Mouse (Mus musculus): ENCODE measurements around the gene Ulk4. TPM values are rescaled to one million over a fixed set of nuclear protein-coding genes. Genes with fewer than 3 reads are reported as not detected.
"Not testable (repeated sequence)": the region's sequence is repeated elsewhere in the genome, so short reads cannot be mapped to it uniquely, and the experiment has no call there.

Ulk4 gene
- polyA plus RNA-seq, 1 experiment from 2014 or later, result 159 TPM

GRCm38 (mm10) chr9:120918211-120918610, 358.8 kb downstream of the Ulk4 start:
- no peak overlapping the region for H3K4me2 ChIP-seq (replicated peaks)
- ATAC-seq, result no peak
- no peaks in the 10 kb centered on the region for H3K27me3 ChIP-seq
- H3K4me3 ChIP-seq (replicated peaks), result no peak overlapping the region
- no peak overlapping the region for H3K27ac ChIP-seq
- H3K4me1 ChIP-seq (replicated peaks), result no peaks in the 10 kb centered on the region
- H3K9me3 ChIP-seq, result peaks cover 3% of the 10 kb centered on the region; the same call in 1 of the 2 replicates
- no peaks in the 10 kb centered on the region for H3K36me3 ChIP-seq
- H3K9ac ChIP-seq (replicated peaks), result no peak overlapping the region
- 75% methylated on average over 5 of the region's 5 CpGs for WGBS

GRCm38 (mm10) chr9:120917619-120918018, 359.4 kb downstream of the Ulk4 start:
- not testable (repeated sequence) for H3K4me3 ChIP-seq (replicated peaks); H3K9ac ChIP-seq (replicated peaks); H3K36me3 ChIP-seq; H3K9me3 ChIP-seq; H3K27ac ChIP-seq; H3K4me1 ChIP-seq (replicated peaks); H3K4me2 ChIP-seq (replicated peaks); ATAC-seq; H3K27me3 ChIP-seq
- WGBS, result 94% methylated on average over 2 of the region's 2 CpGs

- Histone ChIP-seq H3K4me2 (replicated peaks) (no peak overlapping the region), H3K27me3 (no peaks in the 10 kb centered on the region), H3K36me3 (no peaks in the 10 kb centered on the region), H3K4me1 (replicated peaks) (no peaks in the 10 kb centered on the region), H3K9ac (replicated peaks) (no peak overlapping the region), H3K9me3 (peaks cover 3% of the 10 kb centered on the region; the same call in 1 of the 2 replicates), H3K4me3 (replicated peaks) (no peak overlapping the region), H3K27ac (no peak overlapping the region)
- WGBS, result 90% methylated on average over 14 of the region's 14 CpGs
- ATAC-seq, result no peak
Observed at GRCm38 (mm10) chr9:120914877-120915459, 362.0 kb downstream of the Ulk4 start.

- Histone ChIP-seq H3K4me2 (replicated peaks) (no peak overlapping the region), H3K27ac (no peak overlapping the region), H3K9ac (replicated peaks) (no peak overlapping the region), H3K36me3 (no peaks in the 10 kb centered on the region), H3K9me3 (peaks cover 3% of the 10 kb centered on the region; the same call in 1 of the 2 replicates), H3K4me3 (replicated peaks) (no peak overlapping the region), H3K27me3 (no peaks in the 10 kb centered on the region), H3K4me1 (replicated peaks) (no peaks in the 10 kb centered on the region)
- ATAC-seq, result no peak
- WGBS, result 92% methylated on average over 4 of the region's 4 CpGs
Observed at GRCm38 (mm10) chr9:120914429-120914828, 362.6 kb downstream of the Ulk4 start.

GRCm38 (mm10) chr9:120913152-120913551, 363.8 kb downstream of the Ulk4 start:
- Histone ChIP-seq H3K27me3 (no peaks in the 10 kb centered on the region), H3K36me3 (no peaks in the 10 kb centered on the region), H3K27ac (no peak overlapping the region), H3K9me3 (peaks cover 3% of the 10 kb centered on the region; the same call in 1 of the 2 replicates), H3K9ac (replicated peaks) (no peak overlapping the region), H3K4me1 (replicated peaks) (no peaks in the 10 kb centered on the region), H3K4me3 (replicated peaks) (no peak overlapping the region), H3K4me2 (replicated peaks) (no peak overlapping the region)
- WGBS, result 83% methylated on average over 13 of the region's 13 CpGs
- no peak for ATAC-seq

- Histone ChIP-seq H3K4me2 (replicated peaks) (no peak overlapping the region), H3K27ac (no peak overlapping the region), H3K9ac (replicated peaks) (no peak overlapping the region), H3K4me3 (replicated peaks) (no peak overlapping the region), H3K36me3 (no peaks in the 10 kb centered on the region), H3K4me1 (replicated peaks) (no peaks in the 10 kb centered on the region), H3K9me3 (no peaks in the 10 kb centered on the region), H3K27me3 (no peaks in the 10 kb centered on the region)
- whole genome bisulfite sequencing, result 88% methylated on average over 6 of the region's 6 CpGs
- no peak for ATAC-seq
Observed at GRCm38 (mm10) chr9:120908461-120908860, 368.5 kb downstream of the Ulk4 start.

Small RNAs within 50 kb of the gene (microRNA-seq; reads per million reads assigned to microRNA genes)
- gene Mir7090, result 1.0 reads per million

Other genes with a start within 250 kb of the Ulk4 start
- gene Trak1, start 20.3 kb upstream of the Ulk4 start, polyA plus RNA-seq (2015; fragmentation: Nextera tagmentation; extraction: Ambion mirVana), result 41.1 and 44.8 TPM in 2 replicates
- gene Cck, start 218.5 kb upstream of the Ulk4 start, polyA plus RNA-seq (2015; fragmentation: Nextera tagmentation; extraction: Ambion mirVana), result 12.0 and 24.1 TPM in 2 replicates